Mouse (Mus musculus): ENCODE measurements around the gene Rabgef1.
A peak's percentile ranks its signal among the peaks of the same experiment; 100 is the strongest.

Rabgef1 gene

GRCm38 (mm10) chr5:130171423-130171954 lies at the start of gene Rabgef1:
TSS of gene Rabgef1 (plus strand) at chr5:130171798.
- peak; percentile 93 for DNase-seq (ENCODE audit: low spot score)

- no peak for DNase-seq (ENCODE audit: low spot score)
These were observed 49.2 kb upstream of the Rabgef1 start for GRCm38 (mm10) chr5:130122355-130122754.

- no peak for DNase-seq (ENCODE audit: low spot score)
These were observed 47.3 kb upstream of the Rabgef1 start for GRCm38 (mm10) chr5:130124271-130124670.

GRCm38 (mm10) chr5:130128686-130129523 lies 42.7 kb upstream of the Rabgef1 start:
- no peak for DNase-seq (ENCODE audit: low spot score)

GRCm38 (mm10) chr5:130129524-130129793 lies 42.1 kb upstream of the Rabgef1 start:
- DNase-seq (ENCODE audit: low spot score): no peak

GRCm38 (mm10) chr5:130136597-130136996 lies 35.0 kb upstream of the Rabgef1 start:
- no peak for DNase-seq (ENCODE audit: low spot score)

- peak; percentile 74 for DNase-seq (ENCODE audit: low spot score)
These were observed 32.2 kb upstream of the Rabgef1 start for GRCm38 (mm10) chr5:130139393-130139792.

GRCm38 (mm10) chr5:130141138-130141537 lies 30.5 kb upstream of the Rabgef1 start:
- no peak for DNase-seq (ENCODE audit: low spot score)

- peak; percentile 52 for DNase-seq (ENCODE audit: low spot score)
These were observed 29.6 kb upstream of the Rabgef1 start for GRCm38 (mm10) chr5:130142041-130142440.

- DNase-seq (ENCODE audit: low spot score): no peak
These were observed 28.5 kb upstream of the Rabgef1 start for GRCm38 (mm10) chr5:130143101-130143500.

- peak; percentile 84 for DNase-seq (ENCODE audit: low spot score)
These were observed 27.6 kb upstream of the Rabgef1 start for GRCm38 (mm10) chr5:130143977-130144333.

GRCm38 (mm10) chr5:130144334-130145312 lies 27.0 kb upstream of the Rabgef1 start, which contains the start of gene Kctd7:
TSS of gene Kctd7 (plus strand) at chr5:130144861.
- DNase-seq (ENCODE audit: low spot score): peak; percentile 92

- no peak for DNase-seq (ENCODE audit: low spot score)
These were observed 25.6 kb upstream of the Rabgef1 start for GRCm38 (mm10) chr5:130145961-130146360.

- DNase-seq (ENCODE audit: low spot score): no peak
These were observed 21.8 kb upstream of the Rabgef1 start for GRCm38 (mm10) chr5:130149726-130150310.

- DNase-seq (ENCODE audit: low spot score): no peak
These were observed 17.3 kb upstream of the Rabgef1 start for GRCm38 (mm10) chr5:130154286-130154685.

GRCm38 (mm10) chr5:130158545-130158944 lies 13.1 kb upstream of the Rabgef1 start:
- no peak for DNase-seq (ENCODE audit: low spot score)

GRCm38 (mm10) chr5:130159761-130160201 lies 11.8 kb upstream of the Rabgef1 start:
- no peak for DNase-seq (ENCODE audit: low spot score)

- peak; percentile 68 for DNase-seq (ENCODE audit: low spot score)
These were observed 7.9 kb upstream of the Rabgef1 start for GRCm38 (mm10) chr5:130163670-130164069.

- no peak for DNase-seq (ENCODE audit: low spot score)
These were observed 6.4 kb upstream of the Rabgef1 start for GRCm38 (mm10) chr5:130165213-130165612.

GRCm38 (mm10) chr5:130169109-130169508 lies 2.5 kb upstream of the Rabgef1 start:
- no peak for DNase-seq (ENCODE audit: low spot score)

- no peak for DNase-seq (ENCODE audit: low spot score)
These were observed 754 bp upstream of the Rabgef1 start for GRCm38 (mm10) chr5:130170666-130171422.
